Mouse (Mus musculus) hindbrain, embryonic 14.5 days (tissue): ENCODE measurements around the gene Timm13. TPM values are rescaled to one million over a fixed set of nuclear protein-coding genes. Genes with fewer than 3 reads are reported as not detected.
A peak's percentile ranks its signal among the peaks of the same experiment; 100 is the strongest.

ENCODE experiments used
- ATAC-seq: fragments of 200-750 bp; cut with Nextera tagmentation; 2 replicates; pipeline ENCODE4 v1.8.0; 2017; ENCODE audit warnings: moderate number of reproducible peaks, mild to moderate bottlenecking, moderate TSS enrichment, moderate library complexity; ENCODE audit not compliant: low FRiP score
- DNase-seq: peaks from one replicate; pipeline ENCODE4 v3.0.0-alpha.2; 2015; ENCODE audit warnings: low spot score
- H3K27ac ChIP-seq: fragments of 300-500 bp; sonication (generic); 2 replicates; pipeline ENCODE4 v1.5.1; 2014; ENCODE audit warnings: mild to moderate bottlenecking, moderate library complexity
- H3K27me3 ChIP-seq: fragments of 300-500 bp; sonication (generic); 2 replicates; pipeline ENCODE4 v1.6.1; 2014; ENCODE audit warnings: mild to moderate bottlenecking, low read length, mixed read lengths; ENCODE audit not compliant: control insufficient read depth, insufficient read depth
- H3K36me3 ChIP-seq: fragments of 300-500 bp; sonication (generic); replicated peaks from 2 replicates; pipeline ENCODE4 v1.6.1; 2014; ENCODE audit not compliant: control insufficient read depth, insufficient read depth
- H3K4me1 ChIP-seq: fragments of 300-500 bp; sonication (generic); replicated peaks from 2 replicates; pipeline ENCODE4 v1.6.1; 2014; ENCODE audit warnings: antibody characterized with exemption, low read length, mixed read lengths; ENCODE audit not compliant: control insufficient read depth, insufficient read depth
- H3K4me2 ChIP-seq: fragments of 300-500 bp; sonication (generic); replicated peaks from 2 replicates; pipeline ENCODE4 v1.6.1; 2014; ENCODE audit warnings: mild to moderate bottlenecking, moderate library complexity
- H3K4me3 ChIP-seq: fragments of 300-500 bp; sonication (generic); replicated peaks from 2 replicates; pipeline ENCODE4 v1.5.1; 2014; ENCODE audit warnings: mild to moderate bottlenecking, low read length
- H3K9ac ChIP-seq: fragments of 300-500 bp; sonication (generic); 2 replicates; pipeline ENCODE4 v1.6.1; 2014
- H3K9me3 ChIP-seq: fragments of 300-500 bp; sonication (generic); 2 replicates; pipeline ENCODE4 v1.6.1; 2016; ENCODE audit warnings: low read length; ENCODE audit not compliant: control insufficient read depth
- WGBS: fragments of 180-500 bp; shearing (Covaris S2); extraction: QIAGEN DNeasy Blood & Tissue Kit; methylation state at CpG from one replicate; pipeline ENCODE4 v1.1.7; 2014; 5-methylcytosine and 5-hydroxymethylcytosine counted together
- polyA plus RNA-seq: library from polyadenylated mRNA; unstranded; fragments of >200 nt; fragmentation: Nextera tagmentation; extraction: Ambion mirVana; gene quantifications from 2 replicates; pipeline ENCODE4 v1.2.1, GENCODE M21; 2014

Timm13 gene
- polyA plus RNA-seq, 1 experiment from 2014 or later, result 351 TPM

GRCm38 (mm10) chr10:80880131-80880641, 20.6 kb downstream of the Timm13 start:
- no peaks in the 10 kb centered on the region for H3K4me1 ChIP-seq
- no peak overlapping the region for H3K9ac ChIP-seq
- H3K9me3 ChIP-seq, result no peaks in the 10 kb centered on the region
- no peaks in the 10 kb centered on the region for H3K27me3 ChIP-seq
- no peak overlapping the region for H3K4me2 ChIP-seq
- no peak overlapping the region for H3K27ac ChIP-seq
- H3K36me3 ChIP-seq, result no peaks in the 10 kb centered on the region
- ATAC-seq (no peak), DNase-seq (peak; percentile 69)
- no peak overlapping the region for H3K4me3 ChIP-seq
- 22% methylated on average over 5 of the region's 5 CpGs for WGBS

- H3K27me3 ChIP-seq, result no peaks in the 10 kb centered on the region
- H3K4me3 ChIP-seq, result no peak overlapping the region
- H3K36me3 ChIP-seq, result no peaks in the 10 kb centered on the region
- H3K4me1 ChIP-seq, result no peaks in the 10 kb centered on the region
- no peaks in the 10 kb centered on the region for H3K9me3 ChIP-seq
- no peak overlapping the region for H3K27ac ChIP-seq
- H3K9ac ChIP-seq, result no peak overlapping the region
- H3K4me2 ChIP-seq, result no peak overlapping the region
- 11% methylated on average over 3 of the region's 3 CpGs for WGBS
- ATAC-seq, result no peak
- no peak for DNase-seq
These were observed 24.2 kb downstream of the Timm13 start for GRCm38 (mm10) chr10:80876594-80876993.

GRCm38 (mm10) chr10:80876028-80876427, 24.7 kb downstream of the Timm13 start:
- Histone ChIP-seq H3K27ac (no peak overlapping the region), H3K4me2 (no peak overlapping the region), H3K27me3 (no peaks in the 10 kb centered on the region), H3K4me1 (no peaks in the 10 kb centered on the region), H3K36me3 (no peaks in the 10 kb centered on the region), H3K4me3 (no peak overlapping the region), H3K9me3 (no peaks in the 10 kb centered on the region), H3K9ac (no peak overlapping the region)
- WGBS, result 25% methylated on average over 5 of the region's 5 CpGs
- DNase-seq, result peak; percentile 59
- ATAC-seq, result no peak

GRCm38 (mm10) chr10:80874035-80874434, 26.7 kb downstream of the Timm13 start:
- H3K4me1 ChIP-seq, result no peaks in the 10 kb centered on the region
- 71% methylated on average over 9 of the region's 9 CpGs for WGBS
- H3K9me3 ChIP-seq, result no peaks in the 10 kb centered on the region
- H3K4me2 ChIP-seq, result no peak overlapping the region
- no peak for ATAC-seq
- no peak overlapping the region for H3K27ac ChIP-seq
- no peak for DNase-seq
- no peaks in the 10 kb centered on the region for H3K36me3 ChIP-seq
- H3K27me3 ChIP-seq, result no peaks in the 10 kb centered on the region
- H3K4me3 ChIP-seq, result no peak overlapping the region
- H3K9ac ChIP-seq, result no peak overlapping the region

GRCm38 (mm10) chr10:80871581-80871980, 29.2 kb downstream of the Timm13 start, which contains the start of gene Tmprss9:
Gene Tmprss9, plus strand, starts transcription at chr10:80871848.
- no peak within 1 kb of the TSS for H3K4me2 ChIP-seq
- H3K9me3 ChIP-seq, result no peaks in the 10 kb centered on the region
- 35% methylated on average over 9 of the region's 9 CpGs for WGBS
- DNase-seq (no peak), ATAC-seq (peak; percentile 7; the same call in 1 of the 2 replicates)
- H3K36me3 ChIP-seq, result peaks cover 19% of the 10 kb centered on the region
- H3K27me3 ChIP-seq, result no peaks in the 10 kb centered on the region
- no peaks in the 10 kb centered on the region for H3K4me1 ChIP-seq
- no peak within 1 kb of the TSS for H3K27ac ChIP-seq
- H3K9ac ChIP-seq, result no peak within 1 kb of the TSS
- no peak within 1 kb of the TSS for H3K4me3 ChIP-seq

- Histone ChIP-seq H3K9me3 (no peaks in the 10 kb centered on the region), H3K9ac (no peak overlapping the region), H3K4me1 (no peaks in the 10 kb centered on the region), H3K4me3 (no peak overlapping the region), H3K36me3 (peaks cover 20% of the 10 kb centered on the region), H3K4me2 (no peak overlapping the region), H3K27me3 (no peaks in the 10 kb centered on the region), H3K27ac (no peak overlapping the region)
- DNase-seq, result no peak
- ATAC-seq, result no peak
- WGBS, result 85% methylated on average over 3 of the region's 6 CpGs
These were observed 29.8 kb downstream of the Timm13 start for GRCm38 (mm10) chr10:80870993-80871392.

GRCm38 (mm10) chr10:80864446-80864845, 36.3 kb downstream of the Timm13 start:
- Histone ChIP-seq H3K4me1 (no peaks in the 10 kb centered on the region), H3K4me3 (no peak overlapping the region), H3K27me3 (no peaks in the 10 kb centered on the region), H3K27ac (no peak overlapping the region), H3K9me3 (no peaks in the 10 kb centered on the region), H3K36me3 (peaks cover 66% of the 10 kb centered on the region), H3K4me2 (no peak overlapping the region), H3K9ac (no peak overlapping the region)
- DNase-seq (no peak), ATAC-seq (no peak)
- 78% methylated on average over 16 of the region's 16 CpGs for WGBS

- ATAC-seq (no peak), DNase-seq (no peak)
- WGBS, result 95% methylated on average over 5 of the region's 5 CpGs
- Histone ChIP-seq H3K27ac (no peak overlapping the region), H3K4me2 (no peak overlapping the region), H3K9me3 (no peaks in the 10 kb centered on the region), H3K9ac (no peak overlapping the region), H3K36me3 (peaks cover 53% of the 10 kb centered on the region), H3K4me3 (no peak overlapping the region), H3K27me3 (no peaks in the 10 kb centered on the region), H3K4me1 (peaks cover 4% of the 10 kb centered on the region; the same call in 1 of the 2 replicates)
These were observed 38.5 kb downstream of the Timm13 start for GRCm38 (mm10) chr10:80862305-80862704.

GRCm38 (mm10) chr10:80858350-80858935, 42.3 kb downstream of the Timm13 start:
- H3K9ac ChIP-seq, result 0 out of 2 replicates have a peak overlapping the region, but pooled peaks have one; percentile 26
- 81% methylated on average over 7 of the region's 7 CpGs for WGBS
- no peak overlapping the region for H3K4me2 ChIP-seq
- 0 out of 2 replicates have a peak overlapping the region, but pooled peaks have one; percentile 14 for H3K27ac ChIP-seq
- H3K36me3 ChIP-seq, result peaks cover 22% of the 10 kb centered on the region
- DNase-seq, result no peak
- H3K4me3 ChIP-seq, result no peak overlapping the region
- no peak for ATAC-seq
- peaks cover 25% of the 10 kb centered on the region for H3K4me1 ChIP-seq
- H3K9me3 ChIP-seq, result no peaks in the 10 kb centered on the region
- H3K27me3 ChIP-seq, result no peaks in the 10 kb centered on the region
